Mouse (Mus musculus): Measurements from ENCODE around the gene Ccdc180. TPM values are rescaled to one million over a fixed set of nuclear protein-coding genes. Genes with fewer than 3 reads are reported as not detected.

The Ccdc180 gene
- polyA plus RNA-seq, 1 experiment from 2014 or later: 1.5 TPM

DNA sequence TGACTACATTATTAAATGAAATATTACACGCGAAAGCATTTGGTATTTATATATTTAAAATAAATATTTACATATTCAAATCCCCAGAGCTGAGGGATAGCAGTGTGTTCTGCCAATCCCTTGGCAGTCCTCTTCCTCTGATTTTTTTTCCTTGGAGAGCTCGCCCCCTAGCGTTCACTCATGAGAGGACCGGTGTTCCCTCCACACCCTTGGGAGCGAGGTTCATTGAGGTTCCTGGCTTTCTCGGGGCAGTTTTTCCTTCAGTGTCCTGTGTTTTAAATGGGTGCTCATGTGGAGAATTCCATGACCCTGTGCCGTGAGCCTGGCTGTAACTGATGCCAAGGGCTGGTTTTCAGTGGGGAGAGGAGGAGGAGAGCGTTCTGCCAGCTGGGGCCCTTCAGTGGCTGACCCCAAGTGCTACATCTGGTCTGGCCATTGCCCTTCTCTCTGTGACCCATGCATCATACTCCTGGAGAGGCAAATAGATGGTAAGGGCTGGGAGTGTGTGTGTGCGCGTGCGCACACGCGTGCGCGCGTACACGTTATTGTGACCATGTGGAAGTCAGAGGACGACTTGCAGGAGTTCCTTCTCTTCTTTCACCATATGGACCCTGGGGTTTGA, 34.2 kb upstream of the Ccdc180 start:
- peaks cover 15% of the 10 kb centered on the region for H3K4me1 ChIP-seq (replicated peaks; ENCODE audit: control insufficient read depth, insufficient read depth, low read length)
- 0 out of 2 replicates have a peak, but pooled peaks cover 2% of the 10 kb centered on the region for H3K9me3 ChIP-seq (ENCODE audit: control insufficient read depth, low read length)
- H3K4me3 ChIP-seq (ENCODE audit: low read length): no peak overlapping the region
- H3K9ac ChIP-seq (ENCODE audit: low read length): no peak overlapping the region
- peak; percentile 69 for ATAC-seq (ENCODE audit: low read depth)
- no peak overlapping the region for H3K4me2 ChIP-seq (ENCODE audit: low read depth, low read length)
- H3K27me3 ChIP-seq (ENCODE audit: control insufficient read depth, insufficient read depth, low read depth, low read length): peaks cover 3% of the 10 kb centered on the region; the same call in 1 of the 2 replicates
- WGBS: 47% methylated on average over 19 of the region's 19 CpGs
- H3K36me3 ChIP-seq (ENCODE audit: control insufficient read depth, insufficient read depth, low read length): no peaks in the 10 kb centered on the region
- H3K27ac ChIP-seq (ENCODE audit: low read length): no peak overlapping the region

DNA sequence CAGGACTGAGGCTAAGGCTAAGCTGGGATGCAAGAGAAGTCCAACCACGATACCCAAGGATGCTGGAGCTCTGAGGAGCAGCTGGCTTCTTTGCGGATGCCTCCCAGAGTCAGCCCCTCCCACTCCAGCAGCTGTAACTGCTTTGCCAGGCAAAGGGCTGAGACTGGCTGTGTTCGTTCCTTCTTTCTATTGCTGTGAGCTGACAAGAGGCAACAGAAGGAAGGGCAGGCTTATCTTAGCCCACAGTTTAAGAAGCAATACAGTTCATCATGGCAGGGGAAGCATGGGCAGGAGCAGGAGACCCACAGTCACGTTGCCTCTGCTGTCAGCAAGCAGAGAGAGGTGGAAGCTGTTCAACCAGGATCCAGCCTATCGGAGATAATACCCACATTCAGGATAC, 28.9 kb upstream of the Ccdc180 start:
- H3K9me3 ChIP-seq (ENCODE audit: control insufficient read depth, low read length): 0 out of 2 replicates have a peak, but pooled peaks cover 2% of the 10 kb centered on the region
- H3K36me3 ChIP-seq (ENCODE audit: control insufficient read depth, insufficient read depth, low read length): no peaks in the 10 kb centered on the region
- no peak overlapping the region for H3K27ac ChIP-seq (ENCODE audit: low read length)
- ATAC-seq (ENCODE audit: low read depth): no peak
- H3K9ac ChIP-seq (ENCODE audit: low read length): no peak overlapping the region
- WGBS: 50% methylated on average over 5 of the region's 5 CpGs
- no peak overlapping the region for H3K4me2 ChIP-seq (ENCODE audit: low read depth, low read length)
- H3K27me3 ChIP-seq (ENCODE audit: control insufficient read depth, insufficient read depth, low read depth, low read length): peaks cover 2% of the 10 kb centered on the region; the same call in 1 of the 2 replicates
- peaks cover 8% of the 10 kb centered on the region for H3K4me1 ChIP-seq (replicated peaks; ENCODE audit: control insufficient read depth, insufficient read depth, low read length)
- H3K4me3 ChIP-seq (ENCODE audit: low read length): no peak overlapping the region

DNA sequence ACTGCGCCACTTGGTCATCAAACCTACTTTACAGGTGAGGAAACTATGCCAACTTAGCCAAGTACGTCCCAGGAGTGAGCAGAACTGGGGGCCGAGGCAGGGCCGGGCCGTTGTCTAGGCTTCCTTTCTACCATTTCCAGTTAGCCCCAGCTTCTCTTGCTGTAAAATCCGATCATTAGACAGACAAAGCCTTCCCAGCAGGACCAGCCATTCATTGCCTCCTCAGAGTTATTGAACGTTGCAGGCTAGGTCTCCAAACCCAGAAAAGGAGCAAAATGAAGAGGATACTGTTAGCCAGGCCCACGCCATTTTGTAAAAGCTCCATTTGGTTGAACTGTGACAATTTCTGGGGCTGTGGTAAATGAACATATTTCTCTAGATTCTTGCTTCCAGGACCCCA, 22.7 kb upstream of the Ccdc180 start:
- Histone ChIP-seq H3K4me3 (ENCODE audit: low read length) (no peak overlapping the region), H3K4me1 (replicated peaks; ENCODE audit: control insufficient read depth, insufficient read depth, low read length) (no peaks in the 10 kb centered on the region), H3K27me3 (ENCODE audit: control insufficient read depth, insufficient read depth, low read depth, low read length) (no peaks in the 10 kb centered on the region), H3K36me3 (ENCODE audit: control insufficient read depth, insufficient read depth, low read length) (no peaks in the 10 kb centered on the region), H3K9me3 (ENCODE audit: control insufficient read depth, low read length) (no peaks in the 10 kb centered on the region), H3K4me2 (ENCODE audit: low read depth, low read length) (no peak overlapping the region), H3K9ac (ENCODE audit: low read length) (no peak overlapping the region), H3K27ac (ENCODE audit: low read length) (no peak overlapping the region)
- WGBS: 84% methylated on average over 8 of the region's 8 CpGs
- no peak for ATAC-seq (ENCODE audit: low read depth)

DNA sequence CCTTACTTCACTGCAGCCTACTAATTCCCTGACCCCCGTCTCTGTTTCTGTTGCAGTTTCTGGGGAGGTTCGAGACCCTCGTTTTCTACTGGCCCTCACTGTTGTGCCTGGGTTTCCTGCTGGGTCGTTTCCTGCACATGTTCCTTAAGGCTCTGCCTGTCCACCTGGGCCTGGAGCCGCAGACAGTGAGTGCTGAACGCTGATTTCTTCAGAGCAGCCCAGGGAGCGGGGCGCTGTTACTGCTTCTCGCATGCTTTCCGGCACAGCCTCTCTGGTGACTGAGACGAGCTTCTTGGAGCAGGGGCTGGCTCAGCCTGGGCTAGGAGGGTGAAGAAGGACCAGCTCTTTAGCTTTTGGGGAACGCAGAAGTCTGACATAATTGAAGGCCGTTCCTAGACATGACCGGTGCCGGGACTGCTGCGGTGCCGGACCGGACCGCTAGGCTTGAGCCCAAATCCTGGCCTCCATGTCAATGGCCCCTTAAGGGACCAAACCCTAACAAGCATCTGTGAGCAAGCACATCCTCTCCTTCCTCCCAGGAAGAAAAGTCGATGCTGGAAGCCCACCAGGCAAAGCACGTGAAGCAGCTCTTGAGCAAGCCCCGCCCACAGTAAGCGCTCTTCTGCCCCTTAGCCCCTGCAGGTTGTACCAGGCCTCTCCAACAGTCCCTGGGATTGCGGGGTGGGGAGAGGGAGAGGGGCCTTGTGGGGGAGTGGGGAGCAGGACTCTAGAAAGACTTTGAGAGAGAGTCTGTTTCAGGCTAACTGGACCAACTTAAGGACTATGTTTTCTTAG, 20.9 kb upstream of the Ccdc180 start:
- ATAC-seq (ENCODE audit: low read depth): no peak
- no peaks in the 10 kb centered on the region for H3K27me3 ChIP-seq (ENCODE audit: control insufficient read depth, insufficient read depth, low read depth, low read length)
- WGBS: 36% methylated on average over 24 of the region's 24 CpGs
- no peak overlapping the region for H3K27ac ChIP-seq (ENCODE audit: low read length)
- H3K9ac ChIP-seq (ENCODE audit: low read length): no peak overlapping the region
- H3K36me3 ChIP-seq (ENCODE audit: control insufficient read depth, insufficient read depth, low read length): no peaks in the 10 kb centered on the region
- no peaks in the 10 kb centered on the region for H3K4me1 ChIP-seq (replicated peaks; ENCODE audit: control insufficient read depth, insufficient read depth, low read length)
- peak overlapping the region; percentile 7; the same call in 1 of the 2 replicates for H3K4me2 ChIP-seq (ENCODE audit: low read depth, low read length)
- H3K4me3 ChIP-seq (ENCODE audit: low read length): no peak overlapping the region
- H3K9me3 ChIP-seq (ENCODE audit: control insufficient read depth, low read length): no peaks in the 10 kb centered on the region

DNA sequence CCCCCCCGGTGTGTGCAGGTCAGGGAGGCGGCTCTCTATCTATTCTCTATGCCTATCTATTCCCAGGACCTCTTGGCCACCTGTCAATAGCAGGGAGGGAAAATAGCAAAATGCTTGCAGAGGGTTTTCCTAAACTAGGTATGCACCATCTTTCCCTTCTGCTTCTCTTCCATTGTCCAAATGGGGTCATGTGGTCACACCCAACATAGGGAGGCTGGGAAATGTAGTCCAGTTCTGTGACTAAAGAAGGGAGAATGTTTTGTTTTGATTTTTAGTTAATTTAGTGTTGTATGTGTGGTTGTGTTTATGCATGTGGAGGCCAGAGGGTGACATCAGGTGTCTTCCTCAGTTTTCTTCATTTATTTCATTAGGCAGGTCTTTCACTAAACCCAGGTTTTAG, 18.0 kb upstream of the Ccdc180 start:
- no peaks in the 10 kb centered on the region for H3K36me3 ChIP-seq (ENCODE audit: control insufficient read depth, insufficient read depth, low read length)
- H3K9ac ChIP-seq (ENCODE audit: low read length): no peak overlapping the region
- ATAC-seq (ENCODE audit: low read depth): no peak
- WGBS: 85% methylated on average over 2 of the region's 2 CpGs
- no peaks in the 10 kb centered on the region for H3K27me3 ChIP-seq (ENCODE audit: control insufficient read depth, insufficient read depth, low read depth, low read length)
- no peaks in the 10 kb centered on the region; the same call in 1 of the 2 replicates for H3K9me3 ChIP-seq (ENCODE audit: control insufficient read depth, low read length)
- no peaks in the 10 kb centered on the region for H3K4me1 ChIP-seq (replicated peaks; ENCODE audit: control insufficient read depth, insufficient read depth, low read length)
- H3K4me2 ChIP-seq (ENCODE audit: low read depth, low read length): no peak overlapping the region
- H3K27ac ChIP-seq (ENCODE audit: low read length): no peak overlapping the region
- H3K4me3 ChIP-seq (ENCODE audit: low read length): no peak overlapping the region

DNA sequence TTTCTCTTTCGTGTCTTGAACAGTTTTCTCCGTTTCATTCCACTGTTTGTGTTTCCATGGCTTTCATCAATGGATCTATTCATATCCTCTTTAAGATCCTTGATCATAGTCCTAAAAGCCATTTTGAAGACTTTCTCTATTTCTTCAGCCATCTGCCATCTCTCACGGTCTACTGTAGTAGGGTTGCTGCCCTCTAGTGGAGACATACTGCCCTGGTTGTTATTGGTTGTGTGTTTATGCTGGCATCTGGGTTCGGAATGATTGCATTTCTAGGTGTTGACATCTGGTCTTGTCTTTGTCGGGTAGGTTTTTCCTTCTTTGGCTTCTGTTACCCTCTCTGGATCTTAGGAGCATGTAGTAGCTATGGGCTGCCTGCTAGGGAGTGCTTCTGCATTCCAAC, 11.2 kb upstream of the Ccdc180 start:
- Histone ChIP-seq H3K4me2 (ENCODE audit: low read depth, low read length) (no peak overlapping the region), H3K9ac (ENCODE audit: low read length) (no peak overlapping the region), H3K27me3 (ENCODE audit: control insufficient read depth, insufficient read depth, low read depth, low read length) (no peaks in the 10 kb centered on the region), H3K4me3 (ENCODE audit: low read length) (no peak overlapping the region), H3K27ac (ENCODE audit: low read length) (no peak overlapping the region), H3K9me3 (ENCODE audit: control insufficient read depth, low read length) (no peaks in the 10 kb centered on the region; the same call in 1 of the 2 replicates), H3K36me3 (ENCODE audit: control insufficient read depth, insufficient read depth, low read length) (no peaks in the 10 kb centered on the region), H3K4me1 (replicated peaks; ENCODE audit: control insufficient read depth, insufficient read depth, low read length) (no peaks in the 10 kb centered on the region)
- WGBS: 40% methylated on average over 5 of the region's 5 CpGs
- no peak for ATAC-seq (ENCODE audit: low read depth)

DNA sequence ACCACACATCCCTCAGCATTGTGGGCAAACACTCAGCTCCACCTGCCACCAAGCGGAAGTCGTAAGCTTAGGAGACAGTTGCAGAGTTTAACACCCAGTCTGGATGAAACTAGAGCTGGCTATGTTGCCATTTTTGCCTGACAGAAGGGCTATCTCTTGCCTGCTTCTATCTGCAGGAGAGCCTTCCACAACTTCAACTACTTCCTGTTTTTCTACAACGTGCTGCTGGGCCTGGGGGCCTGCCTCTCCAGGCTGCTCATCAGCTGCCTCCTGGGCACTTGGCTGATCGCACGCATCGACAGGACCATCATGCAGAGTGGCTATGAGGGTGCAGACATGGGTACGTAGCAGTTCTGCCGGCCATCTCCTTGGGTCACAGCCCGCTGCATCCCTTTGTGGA, 7.6 kb upstream of the Ccdc180 start:
- no peak overlapping the region for H3K4me3 ChIP-seq (ENCODE audit: low read length)
- H3K9ac ChIP-seq (ENCODE audit: low read length): no peak overlapping the region
- 75% methylated on average over 9 of the region's 9 CpGs for WGBS
- no peaks in the 10 kb centered on the region for H3K4me1 ChIP-seq (replicated peaks; ENCODE audit: control insufficient read depth, insufficient read depth, low read length)
- ATAC-seq (ENCODE audit: low read depth): no peak
- no peaks in the 10 kb centered on the region for H3K9me3 ChIP-seq (ENCODE audit: control insufficient read depth, low read length)
- no peak overlapping the region for H3K4me2 ChIP-seq (ENCODE audit: low read depth, low read length)
- H3K27ac ChIP-seq (ENCODE audit: low read length): no peak overlapping the region
- no peaks in the 10 kb centered on the region for H3K27me3 ChIP-seq (ENCODE audit: control insufficient read depth, insufficient read depth, low read depth, low read length)
- H3K36me3 ChIP-seq (ENCODE audit: control insufficient read depth, insufficient read depth, low read length): no peaks in the 10 kb centered on the region

DNA sequence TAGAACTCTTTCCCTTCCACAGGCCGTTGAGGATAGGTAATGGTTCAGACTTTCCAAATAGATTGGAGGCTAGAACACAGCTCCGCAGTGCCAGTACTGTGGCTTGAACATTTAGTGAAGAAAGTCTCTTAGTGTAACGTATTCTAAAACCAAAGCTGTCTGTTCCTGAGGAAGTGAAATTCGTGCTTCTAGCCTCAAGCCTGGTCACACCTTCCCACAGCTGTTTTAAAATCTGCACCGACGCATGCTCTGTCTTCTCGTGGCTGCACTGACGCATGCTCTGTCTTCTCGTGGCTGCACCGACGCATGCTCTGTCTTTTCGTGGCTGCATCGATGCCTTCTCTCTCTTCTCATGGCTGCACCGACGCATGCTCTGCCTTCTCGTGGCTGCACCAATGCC, 6.9 kb upstream of the Ccdc180 start:
- no peak overlapping the region for H3K27ac ChIP-seq (ENCODE audit: low read length)
- no peaks in the 10 kb centered on the region for H3K4me1 ChIP-seq (replicated peaks; ENCODE audit: control insufficient read depth, insufficient read depth, low read length)
- H3K9me3 ChIP-seq (ENCODE audit: control insufficient read depth, low read length): no peaks in the 10 kb centered on the region
- no peak overlapping the region for H3K4me3 ChIP-seq (ENCODE audit: low read length)
- no peak for ATAC-seq (ENCODE audit: low read depth)
- 88% methylated on average over 16 of the region's 16 CpGs for WGBS
- H3K9ac ChIP-seq (ENCODE audit: low read length): no peak overlapping the region
- H3K36me3 ChIP-seq (ENCODE audit: control insufficient read depth, insufficient read depth, low read length): no peaks in the 10 kb centered on the region
- no peak overlapping the region for H3K4me2 ChIP-seq (ENCODE audit: low read depth, low read length)
- H3K27me3 ChIP-seq (ENCODE audit: control insufficient read depth, insufficient read depth, low read depth, low read length): no peaks in the 10 kb centered on the region

DNA sequence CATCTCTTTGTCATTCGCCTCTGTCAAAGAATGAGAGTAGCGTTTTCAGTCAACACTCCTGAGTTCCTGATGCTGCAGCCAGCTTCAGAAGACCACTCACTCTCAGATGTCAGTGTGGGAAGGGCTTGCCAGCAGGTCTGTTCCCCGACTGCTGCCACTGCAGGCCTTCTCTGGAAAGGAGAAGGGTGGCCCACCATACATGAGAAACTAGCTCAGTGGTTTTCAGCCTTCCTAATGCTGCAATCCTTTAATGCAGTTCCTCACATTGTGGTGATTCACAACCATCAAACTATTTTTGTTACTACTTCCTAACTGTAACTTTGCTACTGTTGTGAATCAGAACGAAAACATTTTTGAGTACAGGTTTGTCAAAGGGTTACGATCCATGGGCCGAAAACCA, 616 bp upstream of the Ccdc180 start:
- Histone ChIP-seq H3K4me1 (replicated peaks; ENCODE audit: control insufficient read depth, insufficient read depth, low read length) (peaks cover 6% of the 10 kb centered on the region), H3K27ac (ENCODE audit: low read length) (no peak overlapping the region), H3K36me3 (ENCODE audit: control insufficient read depth, insufficient read depth, low read length) (no peaks in the 10 kb centered on the region), H3K27me3 (ENCODE audit: control insufficient read depth, insufficient read depth, low read depth, low read length) (no peaks in the 10 kb centered on the region), H3K4me2 (ENCODE audit: low read depth, low read length) (no peak overlapping the region), H3K9ac (ENCODE audit: low read length) (no peak overlapping the region), H3K9me3 (ENCODE audit: control insufficient read depth, low read length) (no peaks in the 10 kb centered on the region), H3K4me3 (ENCODE audit: low read length) (no peak overlapping the region)
- no peak for ATAC-seq (ENCODE audit: low read depth)
- 73% methylated on average over 6 of the region's 6 CpGs for WGBS

Measured in lung, embryonic 16.5 days (tissue).